In genomic region chr3:126604656-126605434, GRCm38 (mm10) we compare ENCODE assay signal across 31 mouse cellular contexts. TPM values are rescaled to one million over a fixed set of nuclear protein-coding genes. Genes with fewer than 3 reads are reported as not detected.
DNase-seq lines count a peak whose midpoint lies in the region; ATAC-seq and TF ChIP-seq lines count a peak whose summit lies in the region.
"Had no signal": no experiment of that assay in that cellular context is flagged by ENCODE, and none has a peak within 500 bp of the region (broad histone marks: within the 10 kb centered on the region; RNA-seq: fewer than 3 reads in every experiment).

No protein-coding gene starts in this region.

- peak; percentile 57 for DNase-seq in cerebellum, adult 18-20 months
- DNase-seq in cerebellum, postnatal 4 days (ENCODE audit: low spot score in 2 of 2) = no peak
- DNase-seq in hindbrain, embryonic 14.5 days (ENCODE audit: low spot score) = no peak
- peak in 1 of 2 experiments; percentile 77 for DNase-seq in cerebellum, adult 2 months
- DNase-seq in cerebellum, postnatal 14 days = peak; percentile 33 to 70
- DNase-seq in gastrocnemius, postnatal 14 days = no peak
- DNase-seq: adrenal gland, postnatal 14 days; gastrocnemius, postnatal 36 days; heart, adult 2 months; heart, postnatal 14 days; kidney, adult 9 months; kidney, postnatal 10 days; layer of hippocampus, postnatal 36 days; right cerebral cortex, adult 18-20 months; spleen, adult 18-20 months; thymus, postnatal 14 days had no signal

- ATAC-seq in hindbrain, embryonic 16.5 days = peak; percentile 54; the same call in 1 of the 2 replicates
- no peak for ATAC-seq in hindbrain, embryonic 14.5 days (ENCODE audit: low FRiP score)
- no peak for ATAC-seq in erythroid progenitor cell, adult 5-6 weeks (replicated peaks; ENCODE audit: low FRiP score, poor library complexity, severe bottlenecking)
- ATAC-seq: forebrain, embryonic 14.5 days; intestine, embryonic 16.5 days; Patski had no signal

- no peak overlapping the region for H3K4me2 ChIP-seq in hindbrain, embryonic 16.5 days (ENCODE audit: low read length)
- no peak overlapping the region for H3K4me2 ChIP-seq in hindbrain, embryonic 14.5 days (replicated peaks)
- H3K4me2 ChIP-seq: embryonic facial prominence, embryonic 15.5 days; heart, embryonic 12.5 days; hindbrain, embryonic 15.5 days; limb, embryonic 13.5 days; liver, embryonic 11.5 days; lung, embryonic 15.5 days; neural tube, embryonic 12.5 days had no signal

- no peaks in the 10 kb centered on the region; the same call in 1 of the 2 replicates for H3K4me1 ChIP-seq in hindbrain, embryonic 16.5 days (ENCODE audit: control insufficient read depth, insufficient read depth, low read depth, low read length)
- peaks cover 3% of the 10 kb centered on the region; the same call in 1 of the 2 replicates for H3K4me1 ChIP-seq in hindbrain, embryonic 14.5 days (replicated peaks; ENCODE audit: control insufficient read depth, insufficient read depth, low read length)
- peaks cover 10% of the 10 kb centered on the region for H3K4me1 ChIP-seq in cerebellum, adult 2 months (ENCODE audit: control insufficient read depth, insufficient read depth, low read length)
- H3K4me1 ChIP-seq: embryonic facial prominence, embryonic 15.5 days had no signal

- no peak overlapping the region for H3K27ac ChIP-seq in hindbrain, embryonic 16.5 days (ENCODE audit: low read depth, low read length)
- H3K27ac ChIP-seq in hindbrain, embryonic 14.5 days = no peak overlapping the region
- H3K27ac ChIP-seq in cerebellum, adult 2 months (ENCODE audit: insufficient read depth, low read length) = 0 out of 2 replicates have a peak overlapping the region, but pooled peaks have one; percentile 18
- H3K27ac ChIP-seq: embryonic facial prominence, embryonic 10.5 days; embryonic facial prominence, embryonic 15.5 days; heart, adult 2 months; hindbrain, embryonic 15.5 days; limb, embryonic 13.5 days; lung, embryonic 15.5 days; midbrain, embryonic 10.5 days; neural tube, embryonic 12.5 days had no signal

- H3K9ac ChIP-seq in hindbrain, embryonic 16.5 days (ENCODE audit: low read depth, low read length) = no peak overlapping the region
- no peak overlapping the region for H3K9ac ChIP-seq in hindbrain, embryonic 14.5 days
- H3K9ac ChIP-seq: embryonic facial prominence, embryonic 15.5 days; heart, embryonic 12.5 days; hindbrain, embryonic 15.5 days; limb, embryonic 13.5 days; lung, embryonic 15.5 days; neural tube, embryonic 12.5 days had no signal

- H3K9me3 ChIP-seq in hindbrain, embryonic 16.5 days (ENCODE audit: control insufficient read depth, low read length) = no peaks in the 10 kb centered on the region
- H3K9me3 ChIP-seq in hindbrain, embryonic 14.5 days (ENCODE audit: control insufficient read depth, low read length) = no peaks in the 10 kb centered on the region
- H3K9me3 ChIP-seq: embryonic facial prominence, embryonic 10.5 days; embryonic facial prominence, embryonic 15.5 days; hindbrain, embryonic 15.5 days; limb, embryonic 13.5 days; lung, embryonic 15.5 days; midbrain, embryonic 10.5 days; neural tube, embryonic 12.5 days had no signal

- no peaks in the 10 kb centered on the region for H3K27me3 ChIP-seq in hindbrain, embryonic 16.5 days (replicated peaks; ENCODE audit: control insufficient read depth, insufficient read depth, low read length)
- no peaks in the 10 kb centered on the region for H3K27me3 ChIP-seq in hindbrain, embryonic 14.5 days (ENCODE audit: control insufficient read depth, insufficient read depth, low read length)
- H3K27me3 ChIP-seq in cerebellum, adult 2 months (ENCODE audit: control insufficient read depth, insufficient read depth, low read length) = no peaks in the 10 kb centered on the region
- H3K27me3 ChIP-seq: embryonic facial prominence, embryonic 15.5 days; heart, embryonic 12.5 days; hindbrain, embryonic 15.5 days; limb, embryonic 13.5 days; lung, embryonic 15.5 days; neural tube, embryonic 12.5 days; Patski had no signal

- no peak for TF ChIP-seq CTCF in cerebellum, adult 2 months (IDR thresholded peaks at IDR 0.05; ENCODE audit: borderline replicate concordance, insufficient read depth, low read depth, low read length)

- WGBS in hindbrain, embryonic 16.5 days = 75% methylated on average over 9 of the region's 9 CpGs
- WGBS in hindbrain, embryonic 14.5 days = 83% methylated on average over 9 of the region's 9 CpGs
- 36% methylated on average over 9 of the region's 9 CpGs for WGBS in cerebellum, adult 2 months

- H3K4me3 ChIP-seq in hindbrain, embryonic 16.5 days (ENCODE audit: low read length) = no peak overlapping the region
- H3K4me3 ChIP-seq in hindbrain, embryonic 14.5 days (replicated peaks; ENCODE audit: low read length) = no peak overlapping the region
- H3K4me3 ChIP-seq in cerebellum, adult 2 months (replicated peaks; ENCODE audit: insufficient read depth, low read depth, low read length) = no peak overlapping the region
- H3K4me3 ChIP-seq: embryonic facial prominence, embryonic 10.5 days; embryonic facial prominence, embryonic 15.5 days; heart, adult 2 months; heart, embryonic 12.5 days; hindbrain, embryonic 15.5 days; limb, embryonic 13.5 days; lung, embryonic 15.5 days; midbrain, embryonic 10.5 days; myocyte; neural tube, embryonic 12.5 days had no signal

- no peaks in the 10 kb centered on the region for H3K36me3 ChIP-seq in hindbrain, embryonic 16.5 days (ENCODE audit: control insufficient read depth, insufficient read depth, low read length)
- H3K36me3 ChIP-seq in hindbrain, embryonic 14.5 days (replicated peaks; ENCODE audit: control insufficient read depth, insufficient read depth) = no peaks in the 10 kb centered on the region
- H3K36me3 ChIP-seq: embryonic facial prominence, embryonic 10.5 days; embryonic facial prominence, embryonic 15.5 days; midbrain, embryonic 10.5 days; neural tube, embryonic 12.5 days had no signal

- intact Hi-C loops in gastrocnemius, postnatal 14 days (cut with DNase I; ENCODE audit: low total_unique reads) = no loop called here

- no peak for TF ChIP-seq POLR2A in cerebellum, adult 2 months (IDR thresholded peaks at IDR 0.05; ENCODE audit: borderline replicate concordance, insufficient read depth, low read length)

RNA-seq across cellular contexts. Expression of gene Camk2d, which starts 8.7 kb away (rescaled TPM):
- polyA plus RNA-seq in hindbrain, embryonic 16.5 days (2015; fragmentation: Nextera tagmentation; extraction: Ambion mirVana) = 81.6 and 88.9 TPM in 2 replicates
- polyA plus RNA-seq in hindbrain, embryonic 14.5 days (2014; fragmentation: Nextera tagmentation; extraction: Ambion mirVana) = 109 and 117 TPM in 2 replicates
- polyA plus RNA-seq in cerebellum, adult 2 months (2012; rRNA removed) = 162 and 183 TPM in 2 replicates
- 10.8 and 43.2 TPM in 2 replicates for total RNA-seq in erythroid progenitor cell, adult 5-6 weeks (2015; ENCODE audit: low replicate concordance)
- total RNA-seq in erythroid progenitor cell, adult 5-6 weeks (2017; ENCODE audit: low replicate concordance) = 5.8 and 18.5 TPM in 2 replicates
- total RNA-seq in gastrocnemius, postnatal 14 days (2021) = 10 to 100 TPM; 84.5 to 99.0 TPM

Comparison
In these comparisons a context has a peak if more than half of its experiments do, and no peak if none do; other contexts are left out.
1. DNase-seq: peak in cerebellum, adult 18-20 months (2 of 2) and cerebellum, postnatal 14 days (2 of 2); none in cerebellum, postnatal 4 days (0 of 2), hindbrain, embryonic 14.5 days (single experiment) and gastrocnemius, postnatal 14 days (single experiment).